Mouse (Mus musculus) cerebellum, postnatal 36 days (tissue): ENCODE measurements around the gene Galk2.

Source experiments
- DNase-seq, 2 experiments: peaks; one replicate each; pipeline ENCODE4 v3.0.0; 2021 to 2022; ENCODE audit warnings: mixed read lengths in 2 of 2

Gene Galk2

DNA sequence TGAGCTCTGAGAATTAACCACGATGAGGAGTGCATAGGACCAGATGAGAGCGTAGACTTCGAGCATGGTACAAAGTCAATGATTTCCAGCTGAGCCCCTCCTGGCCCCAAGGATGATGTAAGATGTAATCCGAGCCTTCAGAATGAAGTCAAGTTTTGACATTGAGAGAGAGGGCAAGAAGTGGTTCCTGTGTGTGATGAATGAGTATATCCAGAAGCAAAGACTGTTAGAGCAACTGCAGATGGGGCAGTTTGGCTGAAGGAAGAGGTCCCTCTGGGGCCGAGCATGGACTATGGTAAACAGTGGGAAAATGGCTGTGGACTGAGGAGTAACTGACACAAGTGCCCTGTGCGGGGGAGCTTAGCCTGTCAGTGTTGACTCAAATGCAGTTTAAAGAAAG, 114.3 kb downstream of the Galk2 start:
- DNase-seq, result no peak

DNA sequence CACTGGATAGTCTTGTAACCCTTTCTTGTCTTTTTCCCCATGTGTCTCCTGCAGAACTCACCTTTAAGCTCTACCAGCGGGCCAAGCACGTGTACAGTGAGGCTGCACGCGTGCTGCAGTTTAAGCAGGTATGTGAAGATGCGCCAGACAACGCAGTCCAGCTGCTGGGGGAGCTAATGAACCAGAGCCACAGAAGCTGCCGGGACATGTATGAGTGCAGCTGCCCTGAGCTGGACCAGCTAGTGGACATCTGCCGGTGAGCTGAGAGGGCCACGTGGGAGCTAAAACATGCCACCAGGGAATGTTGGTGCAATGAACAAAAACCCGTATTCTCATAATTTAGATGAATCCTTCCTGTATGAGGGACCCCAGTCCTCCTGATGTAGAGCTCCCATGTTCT, 116.3 kb downstream of the Galk2 start:
- no peak for DNase-seq

DNA sequence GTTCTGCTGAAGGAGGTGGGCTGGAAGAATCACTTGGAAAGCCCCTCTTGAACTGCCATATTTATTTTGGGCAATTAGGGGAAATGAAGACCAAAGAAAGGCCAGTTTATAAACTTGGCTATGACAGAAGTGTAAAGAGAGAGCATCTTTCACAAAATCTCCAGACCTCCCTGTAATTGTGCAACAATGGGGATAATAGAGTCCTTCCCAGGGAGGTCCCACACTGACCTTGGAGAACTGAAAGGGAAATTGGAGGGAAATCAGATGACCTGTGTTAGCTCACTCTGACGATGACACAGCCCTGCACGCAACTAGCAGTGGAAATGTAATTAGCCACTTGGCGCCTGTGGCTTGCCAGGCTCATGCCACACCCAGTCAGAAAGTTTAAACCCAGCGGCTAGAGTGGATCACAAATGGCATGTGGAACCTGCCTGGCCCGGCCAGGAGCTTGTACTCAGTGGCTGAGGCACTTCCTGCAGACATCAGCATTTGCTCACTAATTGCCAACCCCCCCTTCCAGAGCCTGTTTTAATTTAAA, 117.0 kb downstream of the Galk2 start:
- no peak for DNase-seq

DNA sequence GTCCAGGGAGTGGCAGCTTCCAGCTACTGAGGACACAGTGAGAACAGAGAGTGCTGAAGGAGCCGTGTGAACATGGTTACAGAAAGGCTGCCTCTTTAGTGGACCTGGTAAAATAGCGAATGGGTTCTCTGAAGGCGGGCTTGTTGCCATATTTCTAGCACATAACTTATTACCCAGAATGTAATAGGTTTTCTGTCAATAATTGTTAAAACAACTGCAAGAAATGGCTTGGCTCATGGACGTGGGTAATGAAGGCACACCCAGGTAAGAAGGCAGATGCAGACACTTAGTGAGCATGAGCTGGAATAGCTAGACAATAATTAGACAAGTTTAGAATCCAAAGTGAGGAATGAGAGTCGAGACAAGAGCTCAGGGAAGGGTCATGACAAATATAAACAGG, 143.4 kb downstream of the Galk2 start:
- DNase-seq, result no peak

DNA sequence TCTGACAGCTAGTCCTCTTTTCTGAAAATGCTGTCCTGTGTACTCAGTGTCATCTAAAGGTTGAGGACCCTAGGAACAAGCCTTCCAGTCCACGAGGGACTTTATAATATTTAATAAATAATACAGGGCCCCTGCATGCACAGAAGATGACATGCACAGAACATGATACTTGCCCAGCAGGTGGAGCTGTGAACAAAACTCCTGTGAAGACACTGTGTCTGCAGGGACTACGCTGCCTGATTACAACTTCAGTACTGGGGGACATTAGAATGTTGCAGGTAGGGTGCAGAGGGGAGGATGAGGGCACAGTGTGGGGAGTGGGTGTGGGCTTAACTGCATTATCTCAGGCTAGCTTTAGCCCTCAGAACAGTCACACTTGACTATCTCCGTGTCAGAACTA, 147.2 kb downstream of the Galk2 start:
- DNase-seq, result peak; percentile 43 to 49

DNA sequence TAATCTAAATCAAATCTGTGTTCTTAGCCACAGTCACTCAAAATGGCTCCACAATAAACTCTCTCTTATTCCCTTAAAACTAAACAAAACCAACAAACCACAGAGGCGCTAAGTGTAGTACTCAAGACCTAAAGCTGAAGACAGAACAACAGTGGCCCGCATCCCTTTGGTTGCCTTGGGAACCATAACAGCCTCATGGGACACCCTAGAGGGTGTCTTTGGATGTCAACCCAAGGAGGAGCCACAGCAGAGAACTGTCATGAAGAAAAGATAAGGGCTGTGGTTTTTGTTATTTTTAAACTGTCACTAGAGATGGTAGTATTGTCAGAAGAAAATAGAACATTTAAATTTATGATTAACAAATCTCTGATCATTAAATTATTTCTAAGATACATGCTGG, 147.8 kb downstream of the Galk2 start:
- DNase-seq, result no peak

DNA sequence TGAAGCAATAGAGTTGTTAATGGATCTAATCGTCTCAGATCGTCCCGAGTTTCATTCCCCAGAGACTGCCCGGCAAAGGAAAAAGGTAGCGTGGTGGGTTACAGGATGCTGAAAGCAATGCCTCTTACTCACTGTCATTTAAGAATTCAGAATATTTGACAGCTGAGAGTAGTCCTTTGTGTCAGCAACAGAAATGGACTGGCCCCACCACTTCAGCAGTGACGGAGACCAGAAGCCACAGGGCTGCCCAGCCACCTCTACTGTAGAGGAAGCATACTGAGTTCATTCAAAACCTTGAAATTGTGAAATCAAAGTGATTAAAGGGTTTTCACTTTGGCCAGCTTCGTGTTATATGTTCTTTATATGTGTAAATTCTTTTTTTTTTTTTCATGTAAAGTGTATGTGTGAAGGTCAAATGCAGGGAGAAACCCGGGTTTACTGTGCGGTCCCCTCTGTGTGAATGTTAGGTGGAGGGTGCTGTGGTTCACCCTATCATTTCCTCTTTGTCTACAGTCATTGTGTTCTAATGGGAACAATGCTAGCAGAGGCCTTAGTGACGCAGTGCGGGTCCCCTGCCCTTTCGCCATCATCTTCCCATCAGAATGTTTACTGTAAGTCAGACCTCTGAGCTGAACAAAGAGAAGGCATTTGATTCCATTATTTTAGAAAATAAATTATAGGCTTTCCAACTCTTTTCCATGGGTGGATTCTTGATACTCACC, 156.2 kb downstream of the Galk2 start:
- DNase-seq, result no peak

DNA sequence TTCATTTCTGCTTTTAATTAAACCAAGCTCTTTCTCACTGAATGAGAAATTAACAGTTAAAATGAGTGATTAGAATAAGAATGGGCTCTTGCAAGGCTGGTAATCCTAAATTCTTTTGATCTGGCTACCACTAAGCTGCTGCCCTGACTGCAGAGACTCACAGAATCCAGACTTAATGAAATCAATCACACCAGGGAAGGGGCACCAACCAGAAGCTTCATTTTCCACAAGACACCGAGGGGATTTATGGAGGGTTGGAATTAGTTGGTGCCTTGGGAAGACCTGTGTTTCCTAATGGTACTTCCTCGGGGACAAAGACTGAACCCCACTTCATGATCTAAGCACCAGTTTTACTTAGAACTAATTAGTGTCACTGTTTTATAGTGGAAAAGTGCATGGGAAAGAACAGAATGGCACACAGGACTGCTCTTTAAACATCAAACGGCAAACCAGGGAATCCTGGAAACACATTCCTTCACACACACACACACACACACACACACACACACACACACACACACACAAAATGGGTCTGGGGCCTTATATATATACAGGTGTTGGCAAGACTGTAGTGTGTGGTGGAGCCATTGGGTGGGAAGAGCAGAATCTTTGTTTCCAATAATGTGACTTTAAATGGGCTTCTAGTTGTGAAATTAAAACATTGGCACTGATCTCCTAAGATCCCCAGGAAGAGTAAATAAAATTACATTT, 157.0 kb downstream of the Galk2 start:
- no peak for DNase-seq

DNA sequence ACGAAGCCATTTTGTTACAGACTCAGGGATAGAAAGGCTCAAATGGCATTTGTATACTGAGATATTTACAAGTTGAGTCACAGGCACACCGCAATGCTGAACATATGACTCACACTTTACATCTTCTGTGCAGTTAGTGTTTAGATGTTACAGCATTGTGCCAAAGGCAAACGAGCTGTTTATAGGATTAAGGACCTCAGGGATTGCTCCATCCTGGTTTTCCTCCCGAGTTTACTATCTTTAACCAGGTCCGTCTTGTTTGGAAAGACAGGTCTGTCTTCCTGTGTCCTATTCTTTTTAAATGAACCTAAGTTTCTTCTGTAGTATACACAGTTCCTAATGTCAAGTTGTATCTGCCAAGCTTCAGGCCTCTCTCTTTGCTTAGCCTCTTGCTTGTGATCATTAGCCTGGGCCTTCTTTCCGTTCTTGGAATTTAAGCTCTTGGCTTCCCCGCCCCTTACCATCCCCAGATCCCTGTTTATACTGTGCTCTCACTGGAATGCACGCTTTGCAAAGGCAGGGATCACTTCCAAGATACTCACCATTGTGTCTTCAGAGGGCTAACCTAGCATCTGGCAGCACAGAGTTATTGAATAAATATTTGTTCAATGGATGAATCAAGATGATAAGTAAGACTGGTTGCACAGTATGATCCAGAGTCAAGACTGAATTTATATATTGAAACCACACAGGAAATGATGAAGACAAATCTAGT, 172.4 kb downstream of the Galk2 start:
- no peak for DNase-seq

DNA sequence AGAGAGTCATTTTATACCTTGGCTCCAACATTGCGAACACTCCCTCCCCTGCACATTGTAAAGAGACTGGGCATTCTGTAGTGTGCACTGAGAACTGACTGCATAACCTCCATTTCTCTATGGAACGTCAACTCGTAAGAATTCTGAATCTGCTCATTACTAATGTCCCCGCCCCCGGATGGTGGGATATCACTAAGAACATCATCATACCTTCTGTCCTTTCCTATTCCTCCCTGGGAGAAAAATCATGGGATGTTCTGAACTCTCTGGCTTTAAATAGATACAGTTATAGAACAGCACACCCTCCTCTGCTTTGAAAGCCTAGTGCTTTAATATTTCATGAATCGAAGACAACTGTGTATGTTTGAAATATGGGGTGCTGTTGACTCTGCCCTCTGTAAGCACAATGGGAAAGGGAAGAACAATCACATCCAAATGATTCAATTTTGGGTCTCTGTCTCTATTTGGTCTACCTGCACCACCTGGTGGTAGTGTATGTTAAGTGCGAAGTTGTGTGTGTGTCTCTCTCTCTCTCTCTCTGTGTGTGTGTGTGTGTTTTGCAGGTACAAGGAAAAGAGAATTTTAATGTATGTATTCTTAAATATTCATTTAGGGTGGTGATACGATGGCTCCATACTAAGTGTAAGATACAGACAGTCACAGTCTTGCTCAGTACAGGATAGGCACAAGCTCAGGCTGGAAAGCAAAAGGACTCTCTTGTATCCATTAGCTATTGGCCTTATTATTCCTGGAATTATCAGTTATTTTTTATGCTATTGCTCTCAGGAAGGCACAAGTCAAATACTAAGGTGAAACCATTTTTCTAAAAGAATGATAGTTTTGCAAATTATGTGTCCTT, 174.4 kb downstream of the Galk2 start:
- DNase-seq, result no peak
